Mouse (Mus musculus) lung, postnatal 25 days (tissue): ENCODE results near the gene Foxo1.
A peak's percentile ranks its signal among the peaks of the same experiment; 100 is the strongest.

Experiments used
- DNase-seq: peaks from one replicate; pipeline ENCODE4 v3.0.0; 2022; ENCODE audit warnings: low spot score

Gene Foxo1

DNA sequence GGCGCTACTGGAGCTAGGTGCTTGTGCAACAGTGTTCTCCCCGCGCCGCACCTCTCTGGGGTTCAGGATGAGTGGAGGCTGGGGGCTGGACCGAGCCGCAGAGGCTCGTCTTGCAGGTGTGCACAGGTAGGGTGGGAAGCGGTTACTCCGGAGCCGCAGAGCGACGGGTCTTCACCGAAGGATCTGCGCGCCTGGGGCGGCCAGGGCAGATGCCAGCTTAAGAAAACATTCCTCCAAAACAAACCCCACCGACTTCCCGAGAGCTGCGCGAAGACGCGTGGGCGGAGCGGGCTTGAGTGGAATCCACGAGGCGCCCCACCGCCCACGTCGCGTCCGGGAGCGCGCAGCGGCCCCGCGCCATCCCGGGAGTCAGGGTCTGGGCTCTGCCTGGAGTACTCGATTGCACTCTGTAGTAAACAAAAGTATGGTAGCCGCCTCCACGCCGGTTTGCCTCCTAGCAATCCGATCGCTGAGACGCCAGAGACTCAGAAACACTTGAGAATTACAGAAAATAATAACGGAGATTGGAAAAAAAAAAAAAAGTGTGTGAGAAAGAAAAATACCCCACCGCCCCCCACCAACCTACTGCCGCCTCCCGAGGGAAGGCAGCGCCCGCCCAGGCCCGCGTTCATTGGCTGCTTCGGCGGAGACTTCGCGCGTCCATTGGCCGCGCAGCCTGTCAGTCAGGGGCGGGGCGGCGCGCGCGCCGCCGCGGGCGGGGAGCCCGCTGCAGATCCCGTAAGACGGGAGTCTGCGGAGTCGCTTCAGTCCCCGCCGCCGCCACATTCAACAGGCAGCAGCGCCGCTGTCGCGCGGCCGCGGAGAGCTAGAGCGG is at the start of gene Foxo1:
Gene Foxo1, plus strand, starts transcription at position 685 of the 835 bp plus-strand sequence.
- DNase-seq: peak; percentile 82

DNA sequence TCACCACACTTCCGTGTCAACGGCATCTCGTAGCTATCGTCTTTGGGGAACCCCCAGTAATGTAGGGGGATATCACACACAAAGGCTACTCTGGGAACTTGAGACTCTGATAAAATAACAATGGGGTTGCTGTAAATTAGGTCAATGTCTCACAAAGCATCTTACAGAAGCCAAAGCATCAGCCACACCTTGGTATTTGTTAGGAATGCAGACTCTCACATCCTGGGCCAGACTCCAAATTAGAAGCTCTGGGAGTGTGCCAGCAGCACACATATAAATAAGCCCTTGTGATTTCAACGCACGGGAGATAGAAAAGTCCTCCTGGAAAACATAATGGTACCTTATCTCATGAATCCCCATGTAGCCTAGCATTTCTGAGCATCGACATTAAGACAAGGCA is 49.3 kb upstream of the Foxo1 start:
- DNase-seq: no peak

DNA sequence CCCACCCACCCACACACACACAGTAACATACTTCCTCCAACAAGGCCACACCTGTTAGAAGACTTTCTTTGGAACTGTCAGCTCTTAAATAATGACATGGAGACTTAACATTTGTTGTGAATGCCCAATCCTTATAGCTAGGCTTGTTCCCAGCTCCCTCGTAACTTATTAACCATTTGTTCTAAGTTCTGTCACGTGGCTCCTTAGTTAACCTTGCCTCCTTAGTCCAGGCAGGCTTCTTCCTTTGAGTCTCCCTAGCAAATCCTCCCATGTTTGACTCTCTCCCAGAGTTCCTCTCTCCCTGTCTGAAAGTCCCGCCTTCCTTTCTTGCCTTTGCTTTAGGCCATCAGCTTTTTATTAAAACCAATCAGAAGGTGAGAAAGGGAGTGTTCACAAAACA is 47.1 kb upstream of the Foxo1 start:
- no peak for DNase-seq

DNA sequence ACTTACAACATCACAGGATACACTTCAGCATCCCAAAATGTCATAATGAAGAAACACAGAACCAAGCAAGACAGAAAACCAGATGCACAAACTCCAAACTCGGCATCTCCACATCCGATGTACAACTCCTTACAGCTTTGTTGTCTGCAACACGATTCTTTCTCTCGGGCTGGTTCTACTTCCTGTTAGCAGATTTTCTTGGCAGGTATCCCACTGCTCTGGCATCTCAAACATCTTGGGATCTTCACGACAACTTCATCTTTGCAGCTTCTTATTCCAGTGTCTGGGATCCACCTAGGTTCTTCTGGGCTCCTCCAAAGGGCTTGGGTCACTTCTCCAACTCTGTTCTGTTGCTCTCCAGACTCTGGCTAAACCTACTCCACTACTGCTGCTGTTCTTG is 46.2 kb upstream of the Foxo1 start:
- DNase-seq: no peak

DNA sequence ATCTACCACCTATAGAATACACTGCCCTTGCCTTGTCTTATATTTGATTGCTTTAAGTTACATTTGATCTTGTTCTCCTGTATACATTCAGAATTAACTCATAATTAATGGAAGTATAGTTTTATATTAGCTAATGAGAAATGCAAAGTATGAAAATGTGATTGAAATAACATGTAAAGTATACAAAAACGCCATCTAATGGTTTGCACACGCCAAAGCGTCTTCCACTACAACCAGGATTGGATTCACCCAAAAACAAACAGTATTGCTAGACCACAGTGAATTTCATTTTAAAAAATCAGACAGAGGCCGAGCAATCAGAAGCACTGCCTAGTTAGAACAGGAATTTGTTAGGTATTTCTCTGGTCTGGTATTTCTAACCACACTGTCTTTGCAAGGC is 31.6 kb upstream of the Foxo1 start:
- no peak for DNase-seq

DNA sequence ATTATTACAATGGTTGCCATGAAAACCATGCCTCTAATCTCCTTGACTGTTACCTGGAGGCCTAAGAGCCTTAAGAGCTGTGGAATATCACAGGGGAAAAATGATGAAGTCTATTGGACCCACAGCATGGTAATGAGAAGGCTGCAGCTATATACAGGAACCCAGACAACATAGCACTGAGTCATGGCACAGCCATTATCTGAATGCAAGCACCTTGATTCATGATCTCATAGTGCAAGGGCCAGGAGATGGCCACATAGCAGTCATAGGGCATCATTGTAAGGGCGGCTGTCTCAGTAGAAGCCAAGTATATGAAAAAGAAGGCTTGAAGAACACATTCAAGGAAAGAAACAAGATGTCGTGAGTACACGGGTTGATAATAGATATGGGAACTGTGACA is 31.0 kb upstream of the Foxo1 start:
- DNase-seq: no peak

DNA sequence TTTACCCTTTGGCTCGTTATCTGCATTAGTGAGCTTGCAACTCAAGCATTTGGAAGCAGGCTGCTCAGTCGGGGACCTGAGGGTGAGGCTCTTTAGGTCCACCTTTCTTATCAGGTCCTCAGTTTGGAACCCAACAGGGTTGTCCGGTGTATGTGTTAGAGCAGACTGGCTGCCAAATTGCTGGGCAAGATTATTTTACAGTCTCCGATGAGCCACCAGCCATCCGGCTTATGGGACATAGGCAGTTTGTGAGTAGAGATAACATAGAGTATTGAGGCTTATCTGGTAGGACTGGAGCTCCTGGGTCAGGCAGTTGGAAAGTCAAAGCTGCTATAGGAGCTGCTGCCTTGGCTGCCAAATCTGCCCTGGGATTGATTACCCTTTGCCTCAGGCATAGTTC is 27.1 kb upstream of the Foxo1 start:
- DNase-seq: no peak

DNA sequence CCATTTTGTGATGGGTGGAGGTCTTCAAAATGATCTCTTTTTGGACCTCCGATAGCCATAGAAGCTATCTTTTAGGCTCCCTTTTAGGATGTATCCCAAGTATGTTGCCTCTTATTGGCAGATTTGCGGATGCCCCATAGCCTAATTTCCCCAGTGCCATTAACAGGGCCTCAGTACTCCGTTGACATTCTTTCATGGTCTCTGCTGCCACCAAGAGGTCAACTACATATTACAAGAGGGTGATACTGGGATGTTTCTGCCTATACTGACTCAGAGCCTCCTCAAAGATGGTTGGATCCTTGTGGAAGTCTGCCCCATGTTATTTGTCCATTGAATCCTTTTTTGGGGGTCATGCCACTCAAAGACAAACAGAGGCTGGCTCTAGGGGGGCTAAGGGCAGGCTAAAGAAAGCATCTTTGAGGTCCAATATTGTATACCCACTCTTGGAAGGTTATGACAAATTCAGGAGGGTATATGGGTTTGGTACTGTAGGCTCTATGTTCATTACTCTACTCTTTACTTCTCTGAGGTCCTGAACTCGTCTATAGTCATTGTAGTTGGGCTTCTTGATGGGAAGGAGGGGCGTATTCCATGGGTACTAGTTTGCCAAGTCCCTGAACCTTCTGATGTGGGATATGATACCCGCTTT is 25.6 kb upstream of the Foxo1 start:
- peak; percentile 83 for DNase-seq

DNA sequence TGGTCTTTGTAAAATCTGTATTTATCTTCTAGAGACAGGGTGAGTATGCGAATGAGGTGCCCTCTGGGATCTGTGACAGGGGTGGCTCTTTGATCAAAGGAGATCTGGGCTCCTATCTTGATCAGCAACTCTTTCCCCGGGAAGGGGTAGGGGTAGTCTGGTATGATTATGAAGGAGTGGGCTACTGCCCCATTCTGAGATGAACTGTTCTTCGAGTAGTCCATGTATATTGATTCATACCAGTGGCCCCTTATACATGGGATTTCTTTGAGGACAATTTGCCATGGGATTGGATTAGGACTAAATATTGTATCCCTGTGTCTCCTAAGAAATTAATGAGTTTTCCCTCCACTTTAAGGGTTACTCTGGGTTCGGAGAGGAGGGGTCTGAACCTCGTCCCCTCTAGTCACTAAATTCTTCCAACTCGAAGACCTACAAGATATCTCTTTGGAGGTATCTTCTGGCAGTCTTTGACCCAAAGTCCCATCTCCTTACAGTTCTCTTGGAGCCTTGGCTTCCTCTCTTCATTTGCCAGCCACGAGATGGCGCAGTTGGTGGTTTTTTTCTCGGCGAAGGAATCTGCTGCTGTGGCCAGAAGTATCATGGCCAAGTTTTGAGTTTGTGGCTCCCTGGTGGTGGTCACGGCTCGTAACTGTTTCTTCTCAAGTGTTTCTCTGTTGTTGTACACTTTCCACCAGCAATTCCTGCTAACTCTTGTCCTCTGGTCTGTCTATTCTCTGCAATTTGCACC is 24.7 kb upstream of the Foxo1 start:
- peak; percentile 18 for DNase-seq

DNA sequence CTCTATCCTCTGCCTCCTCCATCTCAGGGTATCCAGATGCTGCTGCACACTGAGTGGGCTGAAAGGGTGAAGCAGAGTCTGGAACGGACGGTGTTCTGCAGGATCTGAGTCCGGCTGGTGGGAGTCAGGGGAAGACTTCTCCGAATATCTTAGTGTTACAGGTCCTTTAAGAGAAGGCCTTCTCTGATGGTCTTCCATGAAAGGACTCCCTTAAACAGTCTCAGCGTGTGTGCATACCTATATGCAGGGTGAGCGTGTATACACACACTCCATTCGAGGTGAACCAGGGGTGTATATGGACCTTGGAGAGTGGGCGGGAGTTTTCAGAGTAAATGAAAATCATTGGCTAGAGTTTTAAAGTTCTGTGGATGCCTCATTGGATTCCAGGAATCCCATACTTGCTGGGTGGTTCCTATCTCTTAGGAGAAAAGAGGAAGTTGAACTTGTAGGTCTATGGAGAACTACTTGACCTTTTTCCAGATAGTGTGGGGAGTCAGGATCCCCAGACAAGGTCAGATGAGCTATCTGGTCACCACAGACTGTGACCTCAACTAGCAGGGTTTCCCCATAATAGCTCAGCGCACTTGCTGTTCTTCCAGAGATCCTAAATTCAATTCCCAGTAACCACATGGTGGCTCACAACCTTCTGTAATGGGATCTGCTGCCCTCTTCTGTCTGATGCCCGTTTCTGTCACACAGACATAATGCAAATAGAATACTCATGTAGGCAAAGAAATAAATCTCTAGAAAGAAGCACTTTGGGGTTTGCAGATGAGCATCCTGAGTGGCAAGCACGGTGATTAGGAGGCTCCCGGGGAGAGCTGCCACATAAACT is 21.9 kb upstream of the Foxo1 start:
- no peak for DNase-seq

DNA sequence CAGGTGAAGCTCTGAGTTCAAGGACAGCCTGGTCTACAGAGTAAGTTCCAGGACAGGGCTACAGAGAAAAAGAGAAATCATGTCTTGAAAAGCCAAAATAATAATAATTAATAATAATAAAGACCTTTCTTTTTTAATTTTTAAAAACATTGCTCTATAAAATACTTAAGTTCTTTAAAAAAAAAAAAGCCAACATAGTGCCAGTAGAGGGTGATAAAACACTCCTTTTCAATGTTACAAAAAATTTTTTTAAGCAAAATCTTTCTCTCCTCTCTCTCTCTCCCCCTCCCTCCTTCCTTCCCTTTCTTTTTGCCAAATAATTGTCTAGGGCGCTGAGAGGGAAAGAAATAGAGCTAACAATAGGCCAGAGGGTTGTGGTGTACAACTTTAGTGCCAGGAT is 17.0 kb upstream of the Foxo1 start:
- DNase-seq: no peak

DNA sequence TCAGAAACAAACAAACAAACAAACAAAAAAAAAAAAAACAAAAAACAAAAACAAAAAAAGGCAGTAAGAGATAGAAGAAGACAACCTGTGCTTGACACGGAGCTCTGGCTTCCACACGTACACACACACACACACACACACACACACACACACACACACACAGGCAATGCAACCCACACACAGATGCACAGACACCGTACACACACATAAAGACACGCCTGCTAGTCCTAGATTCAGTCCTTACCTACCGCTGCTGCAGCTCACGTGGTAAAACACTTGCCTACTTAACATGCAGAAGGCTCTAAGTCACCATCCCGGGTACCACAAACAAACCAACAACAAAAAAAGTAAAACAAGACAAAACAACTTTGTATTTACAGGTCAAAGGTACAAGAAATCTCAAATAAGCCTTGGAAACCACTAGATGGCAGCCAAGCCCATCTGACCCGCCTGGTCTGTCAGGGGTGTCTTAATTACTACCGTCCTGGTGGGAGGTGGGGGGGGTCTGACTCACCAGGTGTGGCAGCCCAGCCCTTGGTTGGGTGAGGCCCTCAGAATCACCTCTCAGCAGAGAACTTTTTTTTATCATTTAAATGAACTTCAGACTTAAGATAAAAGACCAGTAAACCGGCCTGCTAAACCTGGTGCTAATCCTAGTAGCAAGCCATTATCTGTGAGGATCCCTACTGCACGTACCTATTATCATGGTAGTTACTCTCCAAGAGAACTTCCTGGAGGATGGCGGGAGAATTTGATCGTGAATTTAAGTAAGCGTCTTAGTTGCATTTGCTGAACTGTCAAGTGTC is 14.3 kb upstream of the Foxo1 start:
- DNase-seq: peak; percentile 16

DNA sequence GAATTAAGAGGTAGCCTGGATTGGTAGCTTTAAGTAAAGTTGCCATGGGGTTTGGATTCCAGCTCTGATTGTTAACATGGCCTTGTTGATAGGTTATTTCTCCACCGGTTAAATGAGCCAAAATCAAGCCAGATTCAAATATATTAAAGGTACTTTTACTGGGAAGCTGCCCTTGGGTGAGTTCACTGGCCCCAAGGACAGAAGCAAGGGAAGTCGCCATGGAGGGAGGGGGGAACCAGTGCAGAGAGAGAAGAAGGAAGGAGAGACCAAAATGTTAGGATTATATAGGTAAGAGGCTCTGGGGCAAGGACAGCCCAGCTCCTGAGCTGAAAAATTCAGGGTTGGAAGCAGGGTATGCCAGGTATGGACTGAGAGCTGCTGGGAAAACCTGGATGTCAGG is 13.6 kb upstream of the Foxo1 start:
- no peak for DNase-seq

DNA sequence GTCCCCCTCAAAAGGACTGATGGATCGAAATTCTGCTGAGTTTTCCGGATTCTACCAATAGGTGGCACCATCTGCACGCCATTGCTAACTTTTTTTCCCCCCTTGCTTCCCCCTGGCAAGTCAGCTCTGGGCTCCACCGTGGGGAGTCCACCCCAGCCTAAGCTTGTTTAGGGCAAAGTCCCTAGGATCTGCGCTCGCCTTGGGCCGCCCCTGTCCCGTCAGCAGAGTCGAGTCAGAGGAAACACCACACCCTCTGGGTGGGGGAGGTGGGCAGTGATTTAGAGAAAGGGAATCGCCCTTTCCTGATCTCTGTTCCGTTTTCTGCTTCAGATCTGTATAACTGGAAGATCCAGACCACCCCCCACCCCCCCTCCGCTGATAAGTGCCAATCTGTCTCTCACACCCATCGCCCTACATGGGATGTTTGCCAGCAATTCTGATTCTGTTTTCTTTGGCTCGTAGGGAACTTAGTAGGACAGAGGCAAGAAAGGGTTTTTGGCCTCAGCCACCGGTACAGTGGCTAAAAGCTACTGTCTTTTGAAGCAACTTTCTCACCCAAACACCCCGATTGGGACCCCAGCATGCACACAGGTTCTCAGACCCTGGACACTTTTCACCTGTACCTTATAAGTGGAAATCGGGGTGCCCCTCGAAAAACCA is 10.2 kb upstream of the Foxo1 start:
- peak; percentile 59 for DNase-seq

DNA sequence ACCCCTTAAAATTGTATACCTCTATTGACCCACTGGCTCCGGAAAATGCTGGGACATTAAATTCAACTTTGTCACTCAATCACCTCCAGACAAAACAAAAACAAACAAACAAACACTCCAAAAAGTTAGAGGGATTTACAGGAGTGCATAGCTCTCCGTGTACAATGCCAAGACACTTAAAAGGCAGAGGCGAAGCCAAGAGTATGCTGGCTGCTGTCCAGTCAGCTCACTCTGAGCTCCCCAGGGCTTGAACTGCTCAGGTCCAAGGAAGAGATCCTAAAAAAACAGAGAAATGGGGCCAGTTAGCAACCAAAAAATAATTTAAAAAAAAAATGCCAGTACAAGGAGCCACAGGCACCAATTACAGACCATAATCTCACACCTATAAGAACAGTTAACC is 9.6 kb upstream of the Foxo1 start:
- peak; percentile 53 for DNase-seq

DNA sequence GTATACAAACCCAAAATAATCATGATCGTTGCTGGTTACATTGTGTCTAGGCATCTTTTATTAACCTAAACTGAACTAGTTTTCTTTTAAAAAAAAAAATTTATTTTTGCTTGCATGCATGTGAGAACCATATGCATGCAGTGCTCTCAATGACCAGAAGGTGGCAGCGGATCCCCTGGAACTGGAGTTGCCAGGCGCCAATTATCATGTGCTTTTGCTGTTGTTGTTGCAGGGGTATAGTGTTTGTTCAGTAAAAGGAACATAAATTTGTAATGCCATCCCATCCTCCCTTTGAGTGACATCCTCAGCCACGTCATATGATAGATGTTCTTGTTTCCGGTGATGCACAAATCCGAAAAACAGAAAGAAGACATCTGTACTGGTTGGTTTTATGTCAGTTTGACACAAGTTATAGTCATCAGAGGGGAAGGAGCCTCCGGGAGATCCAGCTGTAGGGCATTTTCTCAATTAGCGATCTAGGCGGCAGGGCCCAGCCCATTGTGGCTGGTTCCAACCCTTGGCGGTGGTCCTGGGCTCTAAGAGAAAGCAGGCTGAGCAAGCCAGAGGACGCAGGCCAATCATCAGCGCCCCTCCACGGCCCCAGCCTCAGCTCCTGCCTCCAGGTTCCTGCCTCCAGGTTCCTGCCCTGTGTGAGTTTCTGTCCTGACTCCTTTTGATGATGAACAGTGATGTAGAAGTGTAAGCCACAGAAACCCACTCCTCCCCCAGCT is 5.5 kb upstream of the Foxo1 start:
- DNase-seq: peak; percentile 80

DNA sequence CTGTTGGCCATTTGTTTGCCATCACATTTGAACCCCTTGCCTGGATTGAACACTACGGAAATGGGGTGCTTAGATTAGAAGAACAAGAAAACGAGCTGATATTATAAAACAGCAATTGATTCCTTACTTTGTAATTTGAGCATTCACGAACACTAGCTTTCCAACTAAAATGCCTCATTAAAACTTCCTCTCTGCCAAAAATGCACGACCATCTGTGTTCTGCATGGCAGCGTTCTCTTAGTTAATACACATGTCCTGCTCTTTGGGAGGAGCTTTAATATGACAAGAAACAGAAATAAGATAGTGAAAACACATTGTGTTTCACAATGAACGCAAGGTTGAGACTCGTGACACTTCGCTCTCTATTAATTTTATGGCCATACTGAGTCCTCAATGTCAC is 3.8 kb upstream of the Foxo1 start:
- DNase-seq: no peak

DNA sequence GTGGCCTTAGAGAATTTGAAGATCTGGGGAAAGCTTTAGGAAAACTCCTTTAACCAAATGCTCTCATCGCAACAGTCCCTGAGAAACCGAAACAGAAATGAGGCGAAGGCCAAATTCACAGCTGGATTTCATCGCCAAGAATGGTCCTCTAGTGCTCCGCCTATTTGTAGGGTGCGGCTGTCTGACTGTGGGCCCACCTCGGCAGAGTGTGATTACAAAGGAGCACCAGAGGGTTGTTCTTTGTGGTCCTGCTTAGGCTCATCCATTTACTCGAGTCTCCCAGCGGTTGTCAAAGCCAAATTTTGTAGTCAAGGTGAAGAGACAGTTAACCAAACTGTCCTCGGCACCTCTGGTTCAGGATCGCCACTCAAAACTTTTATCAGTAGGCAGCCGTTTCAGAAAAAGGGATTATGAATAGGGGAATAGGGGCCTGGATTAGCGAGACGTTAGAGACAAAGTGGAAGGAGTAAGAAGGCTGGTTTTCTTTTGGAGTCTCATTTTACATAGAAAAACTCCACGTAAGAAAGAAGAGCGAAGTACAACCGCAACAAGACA is 1.5 kb upstream of the Foxo1 start:
- peak; percentile 72 for DNase-seq

DNA sequence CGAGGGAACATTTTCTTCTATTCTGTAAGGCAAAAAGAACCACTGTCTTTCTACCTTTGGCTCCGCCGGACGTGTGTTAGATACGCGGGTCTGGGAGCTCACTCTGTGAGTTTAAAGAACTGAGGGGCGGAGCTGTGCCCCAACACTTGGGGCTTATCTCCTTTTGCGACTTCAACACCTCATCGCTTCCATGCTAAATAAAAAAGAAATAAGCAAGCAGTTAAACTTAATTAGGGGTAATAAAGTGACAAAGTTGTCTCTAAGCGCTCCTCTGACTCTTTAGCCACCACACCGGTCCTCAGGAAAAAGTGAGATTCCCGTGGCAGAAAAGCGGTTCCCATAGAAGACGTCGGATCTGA is 864 bp upstream of the Foxo1 start:
- DNase-seq: peak; percentile 39

DNA sequence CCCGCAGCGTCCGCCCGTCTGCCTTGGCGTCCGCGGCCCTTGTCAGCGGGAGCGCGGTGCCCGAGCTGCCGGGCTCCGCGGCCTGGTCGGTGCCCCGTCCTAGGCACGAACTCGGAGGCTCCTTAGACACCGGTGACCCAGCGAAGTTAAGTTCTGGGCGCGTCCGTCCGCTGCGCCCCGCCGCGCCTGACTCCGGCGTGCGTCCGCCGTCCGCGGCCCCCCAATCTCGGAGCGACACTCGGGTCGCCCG is 276 bp downstream of the Foxo1 start:
- DNase-seq: no peak
